Mouse (Mus musculus) small intestine, adult 2 months (tissue): ENCODE measurements around the gene Resf1.

Source experiments
- CTCF ChIP-seq: fragments of 200-500 bp; IDR thresholded peaks from 2 replicates; pipeline ENCODE4 v1.5.1; 2012; ENCODE audit warnings: low read depth, mild to moderate bottlenecking, control low read depth, inconsistent platforms, low read length, moderate library complexity, mixed read lengths; ENCODE audit not compliant: insufficient replicate concordance, insufficient read length; ENCODE audit errors: extremely low read depth
- POLR2A ChIP-seq: fragments of 200-500 bp; IDR thresholded peaks from 2 replicates; pipeline ENCODE4 v1.6.1; 2012; ENCODE audit warnings: low read depth, mild to moderate bottlenecking, control low read depth, inconsistent platforms, low read length, moderate library complexity

GRCm38 (mm10) chr6:149307801-149308200 lies 1.4 kb upstream of the Resf1 start:
- TF ChIP-seq CTCF (no peak), POLR2A (no peak)
